Mouse (Mus musculus) subcutaneous adipose tissue, adult 2 months (tissue): ENCODE measurements around the gene Dusp18. TPM values are rescaled to one million over a fixed set of nuclear protein-coding genes. Genes with fewer than 3 reads are reported as not detected.

Source experiments
- polyA plus RNA-seq: library from polyadenylated mRNA; depleted of rRNA; stranded (reverse); fragments of >200 nt; gene quantifications from 2 replicates; pipeline ENCODE4 v1.2.3, GENCODE M21; 2012; ENCODE audit warnings: low replicate concordance; rRNA removed

The Dusp18 gene
- 11.0 and 16.4 TPM in 2 replicates for polyA plus RNA-seq

GRCm38 (mm10) chr11:3894406-3895281, at the start of gene Dusp18, which contains the start of gene 4921536K21Rik:
Gene Dusp18, plus strand, starts transcription at chr11:3895240.
Gene 4921536K21Rik, minus strand, starts transcription at chr11:3895098.

GRCm38 (mm10) chr11:3863454-3864112, 31.5 kb upstream of the Dusp18 start, which contains the start of gene Osbp2:
Gene Osbp2, minus strand, starts transcription at chr11:3863903.

GRCm38 (mm10) chr11:3914109-3914840, 19.2 kb downstream of the Dusp18 start, which contains the start of gene Slc35e4:
Gene Slc35e4, minus strand, starts transcription at chr11:3914664.

GRCm38 (mm10) chr11:3931511-3932211, 36.6 kb downstream of the Dusp18 start, which contains the start of gene Tcn2:
Gene Tcn2, minus strand, starts transcription at chr11:3932159.

Other genes starting within 250 kb of the Dusp18 start
- gene Morc2a, start 246.0 kb upstream of the Dusp18 start, polyA plus RNA-seq: 12.1 and 22.0 TPM in 2 replicates
- 2.4 and 4.8 TPM in 2 replicates for gene Osbp2, start 31.3 kb upstream of the Dusp18 start, polyA plus RNA-seq
- 0.76 and 0.80 TPM in 2 replicates for gene 4921536K21Rik, start 142 bp upstream of the Dusp18 start, polyA plus RNA-seq
- 14.7 and 14.8 TPM in 2 replicates for gene Slc35e4, start 19.4 kb downstream of the Dusp18 start, polyA plus RNA-seq
- 208 and 346 TPM in 2 replicates for gene Tcn2, start 36.9 kb downstream of the Dusp18 start, polyA plus RNA-seq
- 37.2 and 61.0 TPM in 2 replicates for gene Pes1, start 68.7 kb downstream of the Dusp18 start, polyA plus RNA-seq
- not detected in 2 replicates for gene 4930556J24Rik, start 81.5 kb downstream of the Dusp18 start, polyA plus RNA-seq
- 0.49 and 10.0 TPM in 2 replicates for gene Gal3st1, start 88.4 kb downstream of the Dusp18 start, polyA plus RNA-seq
- 0.58 and 1.5 TPM in 2 replicates for gene Sec14l4, start 136.2 kb downstream of the Dusp18 start, polyA plus RNA-seq
- 0.07 TPM in 1 of 2 replicates, not detected in the other for gene Sec14l3, start 169.6 kb downstream of the Dusp18 start, polyA plus RNA-seq
- gene Mtfp1, start 200.2 kb downstream of the Dusp18 start, polyA plus RNA-seq: 13.4 and 16.3 TPM in 2 replicates
- gene Sec14l2, start 228.2 kb downstream of the Dusp18 start, polyA plus RNA-seq: 1.0 and 1.6 TPM in 2 replicates
- 37.3 and 38.1 TPM in 2 replicates for gene Rnf215, start 240.0 kb downstream of the Dusp18 start, polyA plus RNA-seq